Mouse (Mus musculus) heart, postnatal 0 days (tissue): ENCODE data around the gene Rae1.

Experiments
- CTCF ChIP-seq: IDR thresholded peaks from 2 replicates; pipeline ENCODE4 v1.5.1; 2016; ENCODE audit warnings: antibody characterized with exemption, control low read depth, low read depth
- EP300 ChIP-seq: IDR thresholded peaks from 2 replicates; pipeline ENCODE4 v1.6.1; 2016; ENCODE audit warnings: antibody characterized with exemption, low read depth

- TF ChIP-seq CTCF: no peak
- no peak for TF ChIP-seq EP300
Measured at GRCm38 (mm10) chr2:172977409-172978130, 22.3 kb upstream of the Rae1 start, which contains the start of gene Spo11.
